Mouse (Mus musculus) erythroblast, embryonic 14.5 days (primary cell): ENCODE measurements around the gene Prss12. TPM values are rescaled to one million over a fixed set of nuclear protein-coding genes. Genes with fewer than 3 reads are reported as not detected.

Experiments used
- H3K27me3 ChIP-seq: 2 replicates; pipeline ENCODE4 v1.6.1; 2012; ENCODE audit warnings: inconsistent platforms; ENCODE audit not compliant: control insufficient read depth
- H3K36me3 ChIP-seq: 2 replicates; pipeline ENCODE4 v1.6.1; 2012; ENCODE audit warnings: mild to moderate bottlenecking, inconsistent platforms; ENCODE audit not compliant: control insufficient read depth
- H3K4me1 ChIP-seq: 2 replicates; pipeline ENCODE4 v1.6.1; 2012; ENCODE audit warnings: inconsistent platforms; ENCODE audit not compliant: control insufficient read depth
- H3K4me3 ChIP-seq: replicated peaks from 2 replicates; pipeline ENCODE3; 2012; ENCODE audit warnings: moderate library complexity, mild to moderate bottlenecking, inconsistent platforms
- H3K9me3 ChIP-seq: 2 replicates; pipeline ENCODE4 v1.6.1; 2012; ENCODE audit warnings: low read length, inconsistent platforms, mixed read lengths; ENCODE audit not compliant: control insufficient read depth
- GATA1 ChIP-seq: IDR thresholded peaks from 2 replicates; pipeline ENCODE4 v1.6.1; 2012; ENCODE audit warnings: low read length, inconsistent platforms, mixed read lengths
- TAL1 ChIP-seq: IDR thresholded peaks from 3 replicates; pipeline ENCODE4 v1.6.1; 2012; ENCODE audit warnings: low read length, inconsistent platforms, mixed read lengths
- polyA plus RNA-seq: library from polyadenylated mRNA; stranded (reverse); fragments of >175 nt; gene quantifications from 2 replicates; pipeline ENCODE4 v1.2.3, GENCODE M21; 2012

Gene Prss12
- polyA plus RNA-seq, 1 experiment = not detected

- peaks cover 7% of the 10 kb centered on the region; the same call in 1 of the 2 replicates for H3K4me1 ChIP-seq
- TF ChIP-seq GATA1 (no peak), TAL1 (no peak)
- no peaks in the 10 kb centered on the region for H3K27me3 ChIP-seq
- no peak overlapping the region for H3K4me3 ChIP-seq
- H3K9me3 ChIP-seq = peaks cover 3% of the 10 kb centered on the region; the same call in 1 of the 2 replicates
- no peaks in the 10 kb centered on the region for H3K36me3 ChIP-seq
Measured at GRCm38 (mm10) chr3:123431951-123432674, 14.6 kb upstream of the Prss12 start.

- H3K27me3 ChIP-seq = no peaks in the 10 kb centered on the region
- no peak overlapping the region for H3K4me3 ChIP-seq
- peaks cover 7% of the 10 kb centered on the region; the same call in 1 of the 2 replicates for H3K4me1 ChIP-seq
- peaks cover 3% of the 10 kb centered on the region; the same call in 1 of the 2 replicates for H3K9me3 ChIP-seq
- H3K36me3 ChIP-seq = no peaks in the 10 kb centered on the region
- no peak for TF ChIP-seq GATA1
- no peak for TF ChIP-seq TAL1
Measured at GRCm38 (mm10) chr3:123433362-123433761, 13.4 kb upstream of the Prss12 start.

- H3K36me3 ChIP-seq = no peaks in the 10 kb centered on the region
Measured at GRCm38 (mm10) chr3:123437608-123438007, 9.1 kb upstream of the Prss12 start.

GRCm38 (mm10) chr3:123440490-123440889 lies 6.2 kb upstream of the Prss12 start:
- Histone ChIP-seq H3K9me3 (peaks cover 1% of the 10 kb centered on the region; the same call in 1 of the 2 replicates), H3K4me1 (no peaks in the 10 kb centered on the region), H3K4me3 (no peak overlapping the region), H3K27me3 (peaks cover 19% of the 10 kb centered on the region), H3K36me3 (no peaks in the 10 kb centered on the region)
- TF ChIP-seq GATA1 (no peak), TAL1 (no peak)

More at GRCm38 (mm10) chr3:123437608-123438007, 9.1 kb upstream of the Prss12 start:
- no peaks in the 10 kb centered on the region for H3K27me3 ChIP-seq
- H3K9me3 ChIP-seq = peaks cover 3% of the 10 kb centered on the region; the same call in 1 of the 2 replicates
- no peak overlapping the region for H3K4me3 ChIP-seq
- TF ChIP-seq TAL1 (no peak), GATA1 (no peak)
- H3K4me1 ChIP-seq = no peaks in the 10 kb centered on the region

DNA sequence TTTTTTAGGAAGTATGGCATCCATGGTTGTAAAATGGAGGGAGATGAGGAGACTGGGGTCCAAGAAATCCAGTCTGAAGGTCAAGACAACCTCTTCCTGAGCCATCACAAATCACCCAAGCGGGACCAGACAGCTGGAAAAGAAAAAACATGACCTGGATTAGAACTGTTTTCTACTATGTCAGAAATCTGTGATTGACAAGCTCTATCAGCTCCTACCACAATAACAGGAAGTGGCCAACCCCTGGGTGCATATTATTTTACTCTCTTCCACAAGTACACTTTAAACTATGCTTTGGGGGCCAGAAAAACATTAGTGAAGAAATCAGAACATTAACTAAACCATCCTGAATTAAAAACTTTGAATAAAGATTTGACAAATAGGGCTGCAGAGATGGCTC lies 2.2 kb upstream of the Prss12 start:
- no peak overlapping the region for H3K4me3 ChIP-seq
- H3K27me3 ChIP-seq = peaks cover 58% of the 10 kb centered on the region
- TF ChIP-seq GATA1 (no peak), TAL1 (no peak)
- no peaks in the 10 kb centered on the region for H3K36me3 ChIP-seq
- no peaks in the 10 kb centered on the region; the same call in 1 of the 2 replicates for H3K4me1 ChIP-seq
- H3K9me3 ChIP-seq = peaks cover 4% of the 10 kb centered on the region; the same call in 1 of the 2 replicates

GRCm38 (mm10) chr3:123447538-123448059 lies 886 bp downstream of the Prss12 start:
- no peak for TF ChIP-seq GATA1
- TF ChIP-seq TAL1 = no peak
- Histone ChIP-seq H3K27me3 (peaks cover 64% of the 10 kb centered on the region), H3K36me3 (no peaks in the 10 kb centered on the region), H3K9me3 (peaks cover 4% of the 10 kb centered on the region; the same call in 1 of the 2 replicates), H3K4me1 (no peaks in the 10 kb centered on the region; the same call in 1 of the 2 replicates), H3K4me3 (no peak overlapping the region)

DNA sequence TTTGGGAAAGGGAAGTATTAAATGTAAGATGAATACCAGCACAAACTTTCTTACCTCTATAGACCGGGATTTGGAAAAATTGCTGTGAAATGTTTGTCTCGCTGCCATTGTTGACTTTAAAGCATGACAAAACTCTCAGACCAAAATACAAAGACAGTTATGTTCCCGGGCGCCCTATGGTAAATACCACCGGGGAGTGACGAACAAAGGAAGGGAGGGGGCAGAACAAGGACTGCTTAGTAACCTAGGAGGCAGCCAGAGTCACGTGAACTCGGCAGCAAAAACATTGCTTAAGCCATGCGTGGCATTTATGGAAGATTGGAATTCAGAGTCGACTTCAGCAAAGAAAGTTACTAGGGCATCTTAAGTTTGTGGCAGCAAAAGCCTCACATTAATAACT lies 1.4 kb downstream of the Prss12 start:
- Histone ChIP-seq H3K4me3 (no peak overlapping the region), H3K36me3 (no peaks in the 10 kb centered on the region), H3K27me3 (peaks cover 61% of the 10 kb centered on the region), H3K9me3 (peaks cover 4% of the 10 kb centered on the region; the same call in 1 of the 2 replicates), H3K4me1 (no peaks in the 10 kb centered on the region; the same call in 1 of the 2 replicates)
- TF ChIP-seq TAL1 (no peak), GATA1 (no peak)

DNA sequence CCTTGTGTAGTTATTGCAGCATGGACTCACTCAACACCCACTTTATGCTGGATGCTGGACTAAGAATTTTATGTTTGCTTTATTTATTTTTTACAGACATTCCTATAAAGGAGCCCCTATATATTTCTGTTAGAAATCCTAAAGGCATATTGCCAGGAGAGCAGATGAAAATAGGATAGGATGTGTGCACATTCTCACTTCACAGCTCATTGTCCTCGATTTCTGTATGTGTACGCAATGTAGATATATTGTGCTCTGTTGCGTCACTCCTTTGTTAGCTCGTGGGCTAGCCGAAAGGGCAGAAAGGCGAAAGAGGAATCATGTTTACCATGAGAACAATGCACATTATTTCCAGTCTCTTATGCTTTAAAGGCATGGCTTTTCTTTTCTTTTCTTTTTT lies 3.4 kb downstream of the Prss12 start:
- Histone ChIP-seq H3K4me1 (no peaks in the 10 kb centered on the region; the same call in 1 of the 2 replicates), H3K4me3 (no peak overlapping the region), H3K36me3 (no peaks in the 10 kb centered on the region), H3K27me3 (peaks cover 48% of the 10 kb centered on the region), H3K9me3 (peaks cover 4% of the 10 kb centered on the region; the same call in 1 of the 2 replicates)
- TF ChIP-seq TAL1 (no peak), GATA1 (no peak)

DNA sequence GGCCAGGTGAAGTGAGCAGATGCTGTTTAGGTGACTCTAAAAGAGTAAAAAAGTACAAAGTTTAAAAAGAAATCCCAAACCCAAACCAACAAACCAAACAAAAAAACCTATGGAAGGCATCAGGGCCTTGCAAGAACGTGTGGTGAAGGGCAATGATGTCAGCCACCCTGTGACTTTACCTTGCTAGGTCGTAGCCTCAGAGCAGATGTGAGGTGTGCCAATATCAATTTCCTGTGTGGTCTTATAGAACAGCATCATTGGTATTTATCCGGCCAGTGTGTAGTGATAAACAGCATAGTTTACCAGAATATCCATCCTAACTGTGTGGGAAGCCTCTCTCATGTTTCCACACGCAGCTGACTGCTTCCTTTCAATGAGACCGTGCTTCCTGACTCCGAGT lies 6.2 kb downstream of the Prss12 start:
- H3K4me1 ChIP-seq = no peaks in the 10 kb centered on the region
- TF ChIP-seq GATA1 (no peak), TAL1 (no peak)
- H3K36me3 ChIP-seq = no peaks in the 10 kb centered on the region
- H3K27me3 ChIP-seq = peaks cover 20% of the 10 kb centered on the region
- no peaks in the 10 kb centered on the region for H3K9me3 ChIP-seq
- H3K4me3 ChIP-seq = no peak overlapping the region
